Mouse (Mus musculus) adrenal gland, adult (tissue): ENCODE measurements around the gene Fign.

Source experiments
- DNase-seq, 2 experiments: peaks; one replicate each; pipeline ENCODE4 v3.0.0; 2022 to 2023; ENCODE audit warnings: low spot score in 1 of 2; ENCODE audit not compliant: inconsistent age in 2 of 2

Fign gene

GRCm38 (mm10) chr2:64065511-64065910 is 32.3 kb downstream of the Fign start:
- DNase-seq, result no peak

- no peak for DNase-seq
These were observed 38.4 kb downstream of the Fign start for GRCm38 (mm10) chr2:64059477-64059876.

- no peak for DNase-seq
These were observed 49.7 kb downstream of the Fign start for GRCm38 (mm10) chr2:64048142-64048541.

GRCm38 (mm10) chr2:64043099-64043498 is 54.7 kb downstream of the Fign start:
- peak; percentile 72 to 89 for DNase-seq

GRCm38 (mm10) chr2:64035393-64035792 is 62.4 kb downstream of the Fign start:
- DNase-seq, result no peak

GRCm38 (mm10) chr2:64033871-64034270 is 64.0 kb downstream of the Fign start:
- no peak for DNase-seq

GRCm38 (mm10) chr2:64025961-64026360 is 71.9 kb downstream of the Fign start:
- DNase-seq, result no peak

- peak in 1 of 2 experiments; percentile 28 for DNase-seq
These were observed 103.4 kb downstream of the Fign start for GRCm38 (mm10) chr2:63994304-63995023.

- no peak for DNase-seq
These were observed 112.4 kb downstream of the Fign start for GRCm38 (mm10) chr2:63985426-63985825.

GRCm38 (mm10) chr2:63982351-63982751 is 115.5 kb downstream of the Fign start:
- DNase-seq, result no peak

GRCm38 (mm10) chr2:63981449-63981848 is 116.4 kb downstream of the Fign start:
- no peak for DNase-seq

GRCm38 (mm10) chr2:63969633-63970032 is 128.2 kb downstream of the Fign start:
- DNase-seq, result no peak

- DNase-seq, result no peak
These were observed 166.8 kb downstream of the Fign start for GRCm38 (mm10) chr2:63931041-63931440.

GRCm38 (mm10) chr2:63926481-63927097 is 171.2 kb downstream of the Fign start:
- DNase-seq, result no peak

- DNase-seq, result no peak
These were observed 172.1 kb downstream of the Fign start for GRCm38 (mm10) chr2:63925721-63926235.
